Mouse (Mus musculus) midbrain, embryonic 13.5 days (tissue): ENCODE data around the gene Prpf40a. TPM values are rescaled to one million over a fixed set of nuclear protein-coding genes. Genes with fewer than 3 reads are reported as not detected.

Source experiments
- ATAC-seq: fragments of 200-750 bp; cut with Nextera tagmentation; 2 replicates; pipeline ENCODE4 v1.8.0; 2017; ENCODE audit warnings: mild to moderate bottlenecking, moderate TSS enrichment, moderate library complexity
- H3K27ac ChIP-seq: fragments of 300-500 bp; sonication (generic); 2 replicates; pipeline ENCODE4 v1.5.1; 2015; ENCODE audit warnings: inconsistent platforms, mild to moderate bottlenecking, moderate library complexity
- H3K27me3 ChIP-seq: fragments of 300-500 bp; sonication (generic); 2 replicates; pipeline ENCODE4 v1.6.1; 2015; ENCODE audit warnings: mild to moderate bottlenecking, inconsistent platforms
- H3K36me3 ChIP-seq: fragments of 300-500 bp; sonication (generic); 2 replicates; pipeline ENCODE4 v1.6.1; 2015; ENCODE audit warnings: mild to moderate bottlenecking, inconsistent platforms
- H3K4me1 ChIP-seq: fragments of 300-500 bp; sonication (generic); replicated peaks from 2 replicates; pipeline ENCODE4 v1.6.1; 2015; ENCODE audit warnings: inconsistent platforms
- H3K4me2 ChIP-seq: fragments of 300-500 bp; sonication (generic); replicated peaks from 2 replicates; pipeline ENCODE4 v1.6.1; 2015; ENCODE audit warnings: moderate library complexity, mild to moderate bottlenecking, inconsistent platforms
- H3K4me3 ChIP-seq: fragments of 300-500 bp; sonication (generic); replicated peaks from 2 replicates; pipeline ENCODE4 v1.5.1; 2015; ENCODE audit warnings: mild to moderate bottlenecking, inconsistent platforms
- H3K9ac ChIP-seq: fragments of 300-500 bp; sonication (generic); replicated peaks from 2 replicates; pipeline ENCODE4 v1.6.1; 2015; ENCODE audit warnings: mild to moderate bottlenecking, inconsistent platforms
- H3K9me3 ChIP-seq: fragments of 300-500 bp; sonication (generic); 2 replicates; pipeline ENCODE4 v1.6.1; 2016; ENCODE audit warnings: mild to moderate bottlenecking, inconsistent platforms
- WGBS: fragments of 180-500 bp; shearing (Covaris S2); methylation state at CpG from one replicate; pipeline ENCODE4 v1.1.7; 2015; 5-methylcytosine and 5-hydroxymethylcytosine counted together
- polyA plus RNA-seq: library from polyadenylated mRNA; unstranded; fragments of >200 nt; fragmentation: Nextera tagmentation; extraction: Ambion mirVana; gene quantifications from 2 replicates; pipeline ENCODE4 v1.2.1, GENCODE M21; 2015

The Prpf40a gene
- polyA plus RNA-seq, 1 experiment from 2014 or later: 154 TPM

- peaks cover 11% of the 10 kb centered on the region for H3K36me3 ChIP-seq
- no peaks in the 10 kb centered on the region for H3K9me3 ChIP-seq
- no peak overlapping the region for H3K4me2 ChIP-seq
- H3K27ac ChIP-seq: no peak overlapping the region
- H3K27me3 ChIP-seq: no peaks in the 10 kb centered on the region
- H3K4me1 ChIP-seq: peaks cover 5% of the 10 kb centered on the region; the same call in 1 of the 2 replicates
- ATAC-seq: no peak
- H3K9ac ChIP-seq: no peak overlapping the region
- no peak overlapping the region for H3K4me3 ChIP-seq
These were observed 11.2 kb downstream of the Prpf40a start for GRCm38 (mm10) chr2:53179876-53180275.

DNA sequence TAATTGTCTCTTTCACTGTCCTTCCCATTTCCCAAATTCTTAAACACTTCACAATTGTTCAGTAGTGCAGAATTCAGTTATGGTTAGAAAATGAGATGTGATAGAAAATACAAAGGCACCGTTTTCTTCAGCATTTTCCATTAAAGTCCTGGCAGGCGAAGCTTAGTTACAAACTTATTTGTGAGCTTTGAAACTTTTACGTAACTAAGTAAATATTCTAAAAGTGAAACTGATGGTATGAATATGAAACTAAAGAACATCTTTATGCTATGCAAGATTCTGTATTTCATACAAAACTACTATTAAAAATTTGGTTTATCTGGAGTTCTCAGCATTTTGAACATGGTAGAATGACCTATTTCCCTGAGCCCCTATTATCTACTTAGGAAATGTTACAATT lies 12.1 kb downstream of the Prpf40a start:
- Histone ChIP-seq H3K4me3 (no peak overlapping the region), H3K4me2 (no peak overlapping the region), H3K36me3 (peaks cover 15% of the 10 kb centered on the region), H3K27me3 (no peaks in the 10 kb centered on the region), H3K9me3 (no peaks in the 10 kb centered on the region), H3K9ac (no peak overlapping the region), H3K4me1 (peaks cover 5% of the 10 kb centered on the region; the same call in 1 of the 2 replicates), H3K27ac (no peak overlapping the region)
- no peak for ATAC-seq
- WGBS: 84% methylated on average over 3 of the region's 3 CpGs

DNA sequence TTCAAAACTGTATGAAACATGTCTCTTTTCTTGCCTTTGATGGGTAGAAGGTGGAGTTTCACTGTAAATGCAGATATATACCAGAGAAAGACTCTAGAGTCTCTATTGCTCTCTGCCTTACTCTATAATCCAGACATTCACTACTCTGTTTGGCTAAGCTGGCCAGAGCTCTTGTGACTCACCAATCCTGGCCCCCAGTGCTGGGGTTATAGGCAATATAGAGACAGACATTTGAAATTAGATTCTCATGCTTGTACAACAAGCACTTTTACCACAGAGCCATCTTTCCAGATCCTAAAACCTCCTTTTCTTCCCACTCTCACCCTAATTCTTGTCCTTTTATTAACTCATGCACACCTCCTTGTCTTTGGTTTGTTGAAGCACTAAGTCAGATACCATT lies 17.1 kb downstream of the Prpf40a start:
- Histone ChIP-seq H3K9me3 (no peaks in the 10 kb centered on the region), H3K36me3 (peaks cover 25% of the 10 kb centered on the region), H3K4me2 (no peak overlapping the region), H3K4me3 (no peak overlapping the region), H3K9ac (no peak overlapping the region), H3K27ac (no peak overlapping the region), H3K27me3 (no peaks in the 10 kb centered on the region), H3K4me1 (no peaks in the 10 kb centered on the region)
- ATAC-seq: no peak

DNA sequence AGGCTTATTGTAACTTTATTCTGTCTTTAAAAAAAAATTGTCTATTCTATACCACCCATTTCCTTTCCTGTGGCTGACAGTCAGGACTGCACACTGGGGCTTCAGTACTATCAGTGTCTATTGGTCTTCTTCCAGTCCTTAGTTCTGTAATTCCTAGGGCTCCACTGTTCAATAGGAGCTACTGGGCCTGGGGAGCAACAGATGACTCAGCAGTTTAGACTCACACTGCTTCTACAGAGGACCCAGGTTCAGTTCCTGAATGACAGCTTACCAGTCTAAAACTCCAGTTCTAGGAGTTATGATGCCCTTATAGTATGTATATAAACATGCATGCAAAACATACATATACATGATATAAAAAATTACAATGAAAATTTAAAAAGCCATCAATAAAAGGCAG lies 44.2 kb downstream of the Prpf40a start:
- Histone ChIP-seq H3K4me2 (no peak overlapping the region), H3K36me3 (peaks cover 38% of the 10 kb centered on the region), H3K4me1 (no peaks in the 10 kb centered on the region), H3K27me3 (no peaks in the 10 kb centered on the region), H3K27ac (no peak overlapping the region), H3K9ac (no peak overlapping the region), H3K9me3 (no peaks in the 10 kb centered on the region), H3K4me3 (no peak overlapping the region)
- ATAC-seq: no peak

GRCm38 (mm10) chr2:53131567-53131966 lies 59.5 kb downstream of the Prpf40a start:
- Histone ChIP-seq H3K9me3 (no peaks in the 10 kb centered on the region), H3K4me2 (no peak overlapping the region), H3K4me3 (no peak overlapping the region), H3K36me3 (peaks cover 34% of the 10 kb centered on the region), H3K9ac (no peak overlapping the region), H3K27ac (no peak overlapping the region), H3K4me1 (no peaks in the 10 kb centered on the region), H3K27me3 (no peaks in the 10 kb centered on the region)
- WGBS: 93% methylated on average over 9 of the region's 9 CpGs
- ATAC-seq: no peak

DNA sequence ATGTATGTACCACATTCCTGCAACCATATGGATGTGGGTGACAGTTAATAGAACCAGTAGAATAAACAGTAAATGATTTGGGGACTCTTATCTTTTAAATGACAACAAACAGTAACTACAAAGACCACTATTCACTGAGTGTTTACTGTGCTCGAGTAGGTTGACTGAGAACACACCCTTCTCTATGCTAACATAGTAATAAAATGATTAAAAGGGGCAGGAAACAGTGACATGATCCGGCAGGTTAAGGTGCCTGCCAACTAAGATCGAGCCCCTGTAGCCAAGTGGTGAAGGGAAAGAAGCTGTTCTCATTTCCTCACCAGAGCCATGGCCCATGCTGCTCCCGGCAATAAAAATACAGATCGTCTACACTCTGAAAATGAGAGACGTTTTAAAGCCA lies 62.0 kb downstream of the Prpf40a start:
- H3K27ac ChIP-seq: no peak overlapping the region
- H3K9me3 ChIP-seq: no peaks in the 10 kb centered on the region
- no peak overlapping the region for H3K4me2 ChIP-seq
- H3K4me1 ChIP-seq: no peaks in the 10 kb centered on the region
- ATAC-seq: no peak
- no peak overlapping the region for H3K4me3 ChIP-seq
- H3K9ac ChIP-seq: no peak overlapping the region
- WGBS: 90% methylated on average over 6 of the region's 6 CpGs
- H3K27me3 ChIP-seq: no peaks in the 10 kb centered on the region
- H3K36me3 ChIP-seq: peaks cover 45% of the 10 kb centered on the region

DNA sequence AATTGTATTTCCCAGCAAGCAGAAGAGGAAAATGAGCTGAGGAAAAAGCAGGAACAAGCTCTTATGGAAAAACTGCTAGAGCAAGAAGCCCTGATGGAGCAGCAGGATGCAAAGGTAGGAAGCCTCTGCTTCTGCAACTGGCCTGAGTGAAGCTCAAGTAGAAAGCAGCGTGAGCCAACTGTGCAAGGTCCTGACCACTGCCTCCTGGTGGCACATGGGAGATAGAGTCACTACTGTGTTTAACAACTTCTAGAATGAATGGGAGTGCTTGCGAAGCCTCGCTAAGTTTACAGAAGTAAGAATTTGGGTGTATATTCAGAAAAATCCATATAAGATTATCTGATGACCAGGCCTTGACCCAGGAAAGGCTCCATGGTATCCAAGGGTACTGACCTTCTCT lies 65.1 kb downstream of the Prpf40a start:
- no peaks in the 10 kb centered on the region for H3K27me3 ChIP-seq

DNA sequence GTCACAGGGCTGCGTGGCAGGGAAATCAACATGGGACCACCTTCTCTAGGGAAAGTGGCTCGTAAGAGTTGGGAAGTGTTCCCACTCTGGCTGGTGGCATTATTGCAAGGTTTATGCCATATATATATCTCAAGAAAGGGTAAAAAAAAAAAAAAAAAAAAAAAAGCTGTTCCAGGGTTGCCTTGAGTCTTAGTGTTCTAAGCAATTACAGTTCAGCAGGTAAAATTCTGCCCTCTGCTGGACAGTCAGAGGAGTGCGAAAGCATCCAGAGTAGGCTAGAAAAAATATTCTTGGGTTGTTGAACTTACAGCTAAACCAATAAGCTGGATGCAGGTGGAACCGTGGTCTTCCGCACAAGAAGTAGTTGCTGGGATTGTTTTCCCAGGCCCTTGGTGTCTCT lies 69.3 kb downstream of the Prpf40a start:
- H3K9ac ChIP-seq: no peak overlapping the region
- no peak; the same call in none of the 2 replicates for ATAC-seq
- WGBS: 81% methylated on average over 5 of the region's 5 CpGs

More for the DNA sequence above, 65.1 kb downstream of the Prpf40a start:
- WGBS: 80% methylated on average over 3 of the region's 3 CpGs
- no peak for ATAC-seq
- Histone ChIP-seq H3K9me3 (no peaks in the 10 kb centered on the region), H3K4me1 (no peaks in the 10 kb centered on the region), H3K4me3 (no peak overlapping the region), H3K9ac (no peak overlapping the region), H3K4me2 (no peak overlapping the region), H3K36me3 (peaks cover 51% of the 10 kb centered on the region), H3K27ac (no peak overlapping the region)

GRCm38 (mm10) chr2:53108547-53108946 lies 82.5 kb downstream of the Prpf40a start:
- Histone ChIP-seq H3K27me3 (no peaks in the 10 kb centered on the region), H3K4me3 (no peak overlapping the region), H3K4me2 (no peak overlapping the region), H3K36me3 (peaks cover 74% of the 10 kb centered on the region), H3K9me3 (no peaks in the 10 kb centered on the region), H3K9ac (no peak overlapping the region), H3K27ac (no peak overlapping the region), H3K4me1 (no peaks in the 10 kb centered on the region)
- WGBS: 89% methylated on average over 5 of the region's 5 CpGs
- no peak for ATAC-seq

More for the DNA sequence above, 69.3 kb downstream of the Prpf40a start:
- H3K27me3 ChIP-seq: no peaks in the 10 kb centered on the region
- no peak overlapping the region for H3K27ac ChIP-seq
- peaks cover 61% of the 10 kb centered on the region for H3K36me3 ChIP-seq
- H3K4me2 ChIP-seq: no peak overlapping the region
- no peak overlapping the region for H3K4me3 ChIP-seq
- no peaks in the 10 kb centered on the region for H3K4me1 ChIP-seq
- no peaks in the 10 kb centered on the region for H3K9me3 ChIP-seq

GRCm38 (mm10) chr2:53106472-53106871 lies 84.6 kb downstream of the Prpf40a start:
- no peak for ATAC-seq
- peaks cover 77% of the 10 kb centered on the region for H3K36me3 ChIP-seq
- H3K27ac ChIP-seq: no peak overlapping the region

GRCm38 (mm10) chr2:53106056-53106455 lies 85.0 kb downstream of the Prpf40a start:
- Histone ChIP-seq H3K4me3 (no peak overlapping the region), H3K36me3 (peaks cover 78% of the 10 kb centered on the region), H3K9me3 (no peaks in the 10 kb centered on the region), H3K4me1 (no peaks in the 10 kb centered on the region), H3K27me3 (no peaks in the 10 kb centered on the region), H3K27ac (no peak overlapping the region), H3K4me2 (no peak overlapping the region), H3K9ac (no peak overlapping the region)
- no peak for ATAC-seq
- 91% methylated on average over 7 of the region's 7 CpGs for WGBS

More at GRCm38 (mm10) chr2:53106472-53106871, 84.6 kb downstream of the Prpf40a start:
- Histone ChIP-seq H3K9ac (no peak overlapping the region), H3K4me2 (no peak overlapping the region), H3K27me3 (no peaks in the 10 kb centered on the region), H3K4me3 (no peak overlapping the region), H3K9me3 (no peaks in the 10 kb centered on the region), H3K4me1 (no peaks in the 10 kb centered on the region)
- WGBS: 95% methylated on average over 8 of the region's 8 CpGs

GRCm38 (mm10) chr2:53105408-53105807 lies 85.7 kb downstream of the Prpf40a start:
- H3K4me3 ChIP-seq: no peak overlapping the region
- no peak for ATAC-seq
- H3K9ac ChIP-seq: no peak overlapping the region
- 93% methylated on average over 10 of the region's 10 CpGs for WGBS
- no peaks in the 10 kb centered on the region for H3K4me1 ChIP-seq
- H3K9me3 ChIP-seq: no peaks in the 10 kb centered on the region
- no peaks in the 10 kb centered on the region for H3K27me3 ChIP-seq
- H3K4me2 ChIP-seq: no peak overlapping the region
- H3K36me3 ChIP-seq: peaks cover 73% of the 10 kb centered on the region
- H3K27ac ChIP-seq: no peak overlapping the region

- Histone ChIP-seq H3K4me2 (no peak overlapping the region), H3K27ac (no peak overlapping the region), H3K27me3 (no peaks in the 10 kb centered on the region), H3K9me3 (no peaks in the 10 kb centered on the region), H3K9ac (no peak overlapping the region), H3K4me3 (no peak overlapping the region), H3K36me3 (peaks cover 51% of the 10 kb centered on the region), H3K4me1 (no peaks in the 10 kb centered on the region)
- 96% methylated on average over 2 of the region's 2 CpGs for WGBS
- ATAC-seq: no peak
These were observed 88.2 kb downstream of the Prpf40a start for GRCm38 (mm10) chr2:53102901-53103300.
